Mouse (Mus musculus): ENCODE data around the gene Insr. TPM values are rescaled to one million over a fixed set of nuclear protein-coding genes. Genes with fewer than 3 reads are reported as not detected.
"Not testable (repeated sequence)": the region's sequence is repeated elsewhere in the genome, so short reads cannot be mapped to it uniquely, and the experiment has no call there.

Insr gene
- polyA plus RNA-seq (2012; rRNA removed) = 22.0 and 26.3 TPM in 2 replicates

- peak; percentile 97 for DNase-seq
- TF ChIP-seq CTCF (IDR thresholded peaks at IDR 0.05; ENCODE audit: borderline replicate concordance, control insufficient read depth, extremely low read depth, insufficient read depth, low read length, poor library complexity) = no peak
- TF ChIP-seq POLR2A (IDR thresholded peaks at IDR 0.05; ENCODE audit: control insufficient read depth, extremely low read depth, insufficient read depth, low read length, poor library complexity) = peak; percentile 76; the same call in 1 of the 2 replicates
- H3K27me3 ChIP-seq (ENCODE audit: control insufficient read depth, insufficient read depth, low read length) = no peaks in the 10 kb centered on the region
- H3K4me1 ChIP-seq (replicated peaks; ENCODE audit: control insufficient read depth, insufficient read depth, low read length) = peaks cover 12% of the 10 kb centered on the region
- H3K4me3 ChIP-seq (ENCODE audit: control insufficient read depth, insufficient read depth, low read length) = peak within 1 kb of the TSS; percentile 95
- under 1% methylated on average over 61 of the region's 61 CpGs for WGBS
- H3K36me3 ChIP-seq (ENCODE audit: control insufficient read depth, insufficient read depth, low read length) = no peaks in the 10 kb centered on the region
- H3K27ac ChIP-seq (ENCODE audit: control insufficient read depth, insufficient read depth, low read length) = peak within 1 kb of the TSS; percentile 20
Measured at GRCm38 (mm10) chr8:3278934-3279720, at the start of gene Insr. TSS of gene Insr (minus strand) at chr8:3279617.

DNA sequence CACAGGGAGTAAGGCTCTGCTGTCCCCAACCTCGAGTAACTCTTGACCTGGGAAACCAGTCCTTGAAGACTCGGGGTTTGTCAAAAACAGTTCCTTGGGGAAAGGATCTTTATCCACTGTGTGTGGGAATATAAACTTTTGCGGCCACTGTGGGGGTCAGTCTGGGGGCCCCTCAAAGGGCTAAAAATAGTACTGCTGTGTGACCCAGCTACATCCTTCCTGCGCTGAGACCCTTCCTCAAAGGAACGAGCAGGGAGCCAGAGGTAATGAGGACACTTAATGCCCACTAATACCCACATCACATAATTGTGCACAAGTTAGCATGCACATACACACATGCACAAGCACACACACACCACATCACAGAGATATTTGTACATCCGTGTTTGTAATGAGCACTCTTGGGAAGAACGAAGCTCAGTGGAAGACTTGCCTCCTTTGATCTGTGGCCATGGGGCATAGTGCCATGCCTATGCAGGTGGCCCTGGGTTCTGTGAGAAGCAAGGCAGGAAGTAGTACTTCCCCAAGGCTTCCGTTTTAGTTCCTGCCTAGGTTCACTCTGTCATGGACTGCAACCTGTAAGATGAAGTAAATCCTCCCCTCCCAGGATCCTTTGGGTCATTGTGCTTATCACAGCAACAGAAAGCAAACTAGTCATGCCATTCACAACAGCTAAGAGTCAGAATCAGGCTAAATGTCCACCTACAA is 48.3 kb upstream of the Insr start:
- peak; percentile 42 for DNase-seq
- Histone ChIP-seq H3K4me3 (ENCODE audit: control insufficient read depth, insufficient read depth, low read length) (no peak overlapping the region), H3K27ac (ENCODE audit: control insufficient read depth, insufficient read depth, low read length) (0 out of 2 replicates have a peak overlapping the region, but pooled peaks have one; percentile 1), H3K27me3 (ENCODE audit: control insufficient read depth, insufficient read depth, low read length) (no peaks in the 10 kb centered on the region), H3K4me1 (replicated peaks; ENCODE audit: control insufficient read depth, insufficient read depth, low read length) (peaks cover 10% of the 10 kb centered on the region), H3K36me3 (ENCODE audit: control insufficient read depth, insufficient read depth, low read length) (no peaks in the 10 kb centered on the region)
- TF ChIP-seq POLR2A (IDR thresholded peaks at IDR 0.05; ENCODE audit: control insufficient read depth, extremely low read depth, insufficient read depth, low read length, poor library complexity) (no peak), CTCF (IDR thresholded peaks at IDR 0.05; ENCODE audit: borderline replicate concordance, control insufficient read depth, extremely low read depth, insufficient read depth, low read length, poor library complexity) (no peak)
- 8% methylated on average over 8 of the region's 8 CpGs for WGBS

DNA sequence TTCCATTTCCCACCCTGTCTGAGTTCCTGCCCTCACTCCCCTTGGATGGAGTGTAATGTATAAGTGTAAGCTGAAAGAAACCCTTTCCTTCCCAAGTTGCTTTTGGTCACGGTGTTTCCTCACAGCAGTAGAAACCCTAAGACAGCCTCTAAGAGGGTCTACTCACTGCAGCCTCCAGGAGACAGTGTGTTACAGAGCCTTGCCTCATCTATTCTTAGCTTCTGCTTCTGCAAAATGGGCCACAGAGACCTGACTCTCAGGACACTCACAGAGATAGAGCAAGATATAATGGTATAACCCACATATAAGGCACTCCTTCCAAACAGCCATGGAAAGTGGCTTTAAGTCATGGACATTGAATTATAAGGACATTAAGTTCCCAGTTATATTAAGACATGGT is 47.6 kb upstream of the Insr start:
- TF ChIP-seq POLR2A (IDR thresholded peaks at IDR 0.05; ENCODE audit: control insufficient read depth, extremely low read depth, insufficient read depth, low read length, poor library complexity) = no peak
- H3K4me3 ChIP-seq (ENCODE audit: control insufficient read depth, insufficient read depth, low read length) = no peak overlapping the region
- 62% methylated on average over 1 of the region's 1 CpGs for WGBS
- H3K36me3 ChIP-seq (ENCODE audit: control insufficient read depth, insufficient read depth, low read length) = no peaks in the 10 kb centered on the region
- no peaks in the 10 kb centered on the region for H3K27me3 ChIP-seq (ENCODE audit: control insufficient read depth, insufficient read depth, low read length)
- H3K4me1 ChIP-seq (replicated peaks; ENCODE audit: control insufficient read depth, insufficient read depth, low read length) = peaks cover 10% of the 10 kb centered on the region
- no peak for DNase-seq
- H3K27ac ChIP-seq (ENCODE audit: control insufficient read depth, insufficient read depth, low read length) = 0 out of 2 replicates have a peak overlapping the region, but pooled peaks have one; percentile 1

DNA sequence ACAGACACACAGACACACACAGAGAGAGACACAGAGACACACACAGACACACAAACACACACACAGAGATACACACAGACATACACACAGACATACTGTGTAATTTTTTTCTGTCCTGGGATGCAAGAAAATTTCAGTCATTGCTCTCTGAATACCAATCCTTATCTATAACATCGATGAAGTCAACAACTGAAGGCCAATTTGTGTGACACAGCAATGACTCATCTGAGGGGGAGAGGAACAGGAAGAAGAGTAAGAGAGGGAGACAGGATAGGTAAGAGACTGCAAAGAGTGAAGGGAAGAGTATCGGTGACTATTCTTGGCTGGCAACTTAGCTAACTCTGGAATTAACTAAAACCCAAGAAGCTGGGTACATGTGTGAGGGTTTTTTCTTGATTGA is 44.8 kb upstream of the Insr start:
- TF ChIP-seq POLR2A (IDR thresholded peaks at IDR 0.05; ENCODE audit: control insufficient read depth, extremely low read depth, insufficient read depth, low read length, poor library complexity) (no peak), CTCF (IDR thresholded peaks at IDR 0.05; ENCODE audit: borderline replicate concordance, control insufficient read depth, extremely low read depth, insufficient read depth, low read length, poor library complexity) (no peak)
- 68% methylated on average over 2 of the region's 2 CpGs for WGBS
- Histone ChIP-seq H3K27ac (ENCODE audit: control insufficient read depth, insufficient read depth, low read length) (no peak overlapping the region), H3K4me1 (replicated peaks; ENCODE audit: control insufficient read depth, insufficient read depth, low read length) (peaks cover 10% of the 10 kb centered on the region), H3K27me3 (ENCODE audit: control insufficient read depth, insufficient read depth, low read length) (no peaks in the 10 kb centered on the region), H3K36me3 (ENCODE audit: control insufficient read depth, insufficient read depth, low read length) (no peaks in the 10 kb centered on the region), H3K4me3 (ENCODE audit: control insufficient read depth, insufficient read depth, low read length) (no peak overlapping the region)
- DNase-seq = no peak

DNA sequence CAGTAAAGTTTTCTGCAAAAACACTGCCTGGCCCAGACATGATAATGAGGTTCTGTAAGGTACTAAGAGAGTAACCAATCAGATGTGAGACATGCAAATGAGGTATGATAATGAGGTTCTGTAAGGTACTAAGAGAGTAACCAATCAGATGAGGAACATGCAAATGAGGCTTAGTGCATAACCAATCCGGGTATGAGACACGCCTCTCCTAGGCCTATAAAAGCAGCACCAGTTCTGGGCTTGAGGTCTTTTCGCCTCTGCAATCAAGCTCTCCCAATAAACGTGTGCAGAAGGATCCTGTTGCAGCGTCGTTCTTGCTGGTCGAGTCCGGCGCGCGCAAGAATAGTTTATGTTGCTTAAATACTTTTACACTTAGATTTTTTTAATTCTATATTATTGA is 39.9 kb upstream of the Insr start:
- H3K36me3 ChIP-seq (ENCODE audit: control insufficient read depth, insufficient read depth, low read length); H3K27ac ChIP-seq (ENCODE audit: control insufficient read depth, insufficient read depth, low read length); H3K4me3 ChIP-seq (ENCODE audit: control insufficient read depth, insufficient read depth, low read length); H3K27me3 ChIP-seq (ENCODE audit: control insufficient read depth, insufficient read depth, low read length); H3K4me1 ChIP-seq (replicated peaks; ENCODE audit: control insufficient read depth, insufficient read depth, low read length); DNase-seq: not testable (repeated sequence)
- 98% methylated on average over 10 of the region's 11 CpGs for WGBS

GRCm38 (mm10) chr8:3316585-3316984 is 37.2 kb upstream of the Insr start:
- no peak for TF ChIP-seq POLR2A (IDR thresholded peaks at IDR 0.05; ENCODE audit: control insufficient read depth, extremely low read depth, insufficient read depth, low read length, poor library complexity)
- no peak for TF ChIP-seq CTCF (IDR thresholded peaks at IDR 0.05; ENCODE audit: borderline replicate concordance, control insufficient read depth, extremely low read depth, insufficient read depth, low read length, poor library complexity)
- Histone ChIP-seq H3K27me3 (ENCODE audit: control insufficient read depth, insufficient read depth, low read length) (no peaks in the 10 kb centered on the region), H3K36me3 (ENCODE audit: control insufficient read depth, insufficient read depth, low read length) (no peaks in the 10 kb centered on the region), H3K27ac (ENCODE audit: control insufficient read depth, insufficient read depth, low read length) (no peak overlapping the region), H3K4me1 (replicated peaks; ENCODE audit: control insufficient read depth, insufficient read depth, low read length) (no peaks in the 10 kb centered on the region), H3K4me3 (ENCODE audit: control insufficient read depth, insufficient read depth, low read length) (no peak overlapping the region)
- DNase-seq = no peak
- WGBS = 97% methylated on average over 5 of the region's 5 CpGs

Data from thymus, adult 2 months (tissue).